Mouse (Mus musculus) kidney, adult 2 months (tissue): Measurements from ENCODE around the gene Dvl2. TPM values are rescaled to one million over a fixed set of nuclear protein-coding genes. Genes with fewer than 3 reads are reported as not detected.

Experiments used
- DNase-seq: peaks from one replicate; pipeline ENCODE4 v3.0.0; 2021
- H3K27ac ChIP-seq: fragments of 200-500 bp; 2 replicates; pipeline ENCODE4 v1.5.1; 2012; ENCODE audit warnings: low read depth, low read length, control low read depth, inconsistent platforms; ENCODE audit not compliant: insufficient read depth
- H3K27me3 ChIP-seq: fragments of 200-500 bp; replicated peaks from 2 replicates; pipeline ENCODE4 v1.6.1; 2012; ENCODE audit warnings: mild to moderate bottlenecking, moderate library complexity, low read length, inconsistent platforms; ENCODE audit not compliant: control insufficient read depth, insufficient read depth
- H3K36me3 ChIP-seq: fragments of 200-500 bp; 2 replicates; pipeline ENCODE4 v1.6.1; 2012; ENCODE audit warnings: mild to moderate bottlenecking, moderate library complexity, low read length, inconsistent platforms; ENCODE audit not compliant: control insufficient read depth, insufficient read depth
- H3K4me1 ChIP-seq: fragments of 200-500 bp; 2 replicates; pipeline ENCODE4 v1.6.1; 2011; ENCODE audit warnings: low read length; ENCODE audit not compliant: control insufficient read depth, insufficient read depth
- H3K4me3 ChIP-seq: fragments of 200-500 bp; 2 replicates; pipeline ENCODE4 v1.5.1; 2011; ENCODE audit warnings: mild to moderate bottlenecking, low read depth, low read length, control low read depth; ENCODE audit not compliant: insufficient read depth
- CTCF ChIP-seq: fragments of 200-500 bp; conservative IDR thresholded peaks from 2 replicates; pipeline ENCODE4 v1.5.1; 2011; ENCODE audit warnings: low read depth, mild to moderate bottlenecking, control low read depth, low read length, moderate library complexity, mixed read lengths; ENCODE audit not compliant: insufficient read depth, insufficient read length
- POLR2A ChIP-seq: fragments of 200-500 bp; IDR thresholded peaks from one replicate; pipeline ENCODE4 v1.6.1; 2011; ENCODE audit warnings: low read depth, low read length, control low read depth
- WGBS: fragments of 180-500 bp; shearing (Covaris S2); methylation state at CpG from one replicate; pipeline ENCODE4 v1.1.7; 2018; 5-methylcytosine and 5-hydroxymethylcytosine counted together
- polyA plus RNA-seq: library from polyadenylated mRNA; depleted of rRNA; stranded (reverse); fragments of >200 nt; gene quantifications from 2 replicates; pipeline ENCODE4 v1.2.3, GENCODE M21; 2012

The Dvl2 gene
- polyA plus RNA-seq, 1 experiment = 8.5 TPM

GRCm38 (mm10) chr11:69998567-69999491, 1.6 kb upstream of the Dvl2 start:
- Histone ChIP-seq H3K36me3 (peaks cover 2% of the 10 kb centered on the region; the same call in 1 of the 2 replicates), H3K4me1 (peaks cover 3% of the 10 kb centered on the region; the same call in 1 of the 2 replicates), H3K4me3 (no peak overlapping the region), H3K27me3 (no peaks in the 10 kb centered on the region), H3K27ac (no peak overlapping the region)
- 92% methylated on average over 27 of the region's 27 CpGs for WGBS
- DNase-seq = no peak
- TF ChIP-seq CTCF = 0 out of 2 replicates have a peak, but pooled peaks have one; percentile 17
- TF ChIP-seq POLR2A = no peak

- Histone ChIP-seq H3K27me3 (no peaks in the 10 kb centered on the region), H3K4me1 (peaks cover 3% of the 10 kb centered on the region; the same call in 1 of the 2 replicates), H3K36me3 (peaks cover 1% of the 10 kb centered on the region; the same call in 1 of the 2 replicates), H3K4me3 (no peak overlapping the region), H3K27ac (no peak overlapping the region; the same call in 1 of the 2 replicates)
- no peak for DNase-seq
- TF ChIP-seq CTCF (no peak), POLR2A (no peak)
- 59% methylated on average over 8 of the region's 8 CpGs for WGBS
These were observed 729 bp upstream of the Dvl2 start for GRCm38 (mm10) chr11:69999666-70000065.

- WGBS = 12% methylated on average over 8 of the region's 8 CpGs
- Histone ChIP-seq H3K4me1 (peaks cover 3% of the 10 kb centered on the region; the same call in 1 of the 2 replicates), H3K27ac (peak overlapping the region; percentile 65; the same call in 1 of the 2 replicates), H3K4me3 (peak overlapping the region; percentile 69), H3K36me3 (peaks cover 2% of the 10 kb centered on the region; the same call in 1 of the 2 replicates), H3K27me3 (no peaks in the 10 kb centered on the region)
- no peak for TF ChIP-seq POLR2A
- no peak for TF ChIP-seq CTCF
- no peak for DNase-seq
These were observed 764 bp downstream of the Dvl2 start for GRCm38 (mm10) chr11:70001159-70001558.

- H3K27ac ChIP-seq = no peak overlapping the region
- H3K4me3 ChIP-seq = no peak overlapping the region
- no peaks in the 10 kb centered on the region for H3K27me3 ChIP-seq
- H3K36me3 ChIP-seq = peaks cover 2% of the 10 kb centered on the region; the same call in 1 of the 2 replicates
- TF ChIP-seq CTCF = peak; percentile 44
- TF ChIP-seq POLR2A = no peak
- peak; percentile 40 for DNase-seq
- peaks cover 3% of the 10 kb centered on the region; the same call in 1 of the 2 replicates for H3K4me1 ChIP-seq
These were observed 1.5 kb downstream of the Dvl2 start for GRCm38 (mm10) chr11:70001865-70002264.

GRCm38 (mm10) chr11:70002471-70002870, 2.1 kb downstream of the Dvl2 start:
- Histone ChIP-seq H3K36me3 (peaks cover 2% of the 10 kb centered on the region; the same call in 1 of the 2 replicates), H3K4me3 (no peak overlapping the region), H3K27me3 (no peaks in the 10 kb centered on the region), H3K4me1 (peaks cover 3% of the 10 kb centered on the region; the same call in 1 of the 2 replicates), H3K27ac (no peak overlapping the region)
- 91% methylated on average over 2 of the region's 2 CpGs for WGBS
- no peak for TF ChIP-seq CTCF
- no peak for TF ChIP-seq POLR2A
- DNase-seq = no peak

GRCm38 (mm10) chr11:70005521-70005920, 5.1 kb downstream of the Dvl2 start:
- H3K36me3 ChIP-seq = peaks cover 2% of the 10 kb centered on the region
- no peak overlapping the region for H3K4me3 ChIP-seq
- no peaks in the 10 kb centered on the region for H3K27me3 ChIP-seq
- H3K27ac ChIP-seq = no peak overlapping the region
- peak; percentile 54 for TF ChIP-seq CTCF
- no peak for TF ChIP-seq POLR2A
- 58% methylated on average over 5 of the region's 5 CpGs for WGBS
- DNase-seq = no peak
- no peaks in the 10 kb centered on the region; the same call in 1 of the 2 replicates for H3K4me1 ChIP-seq

GRCm38 (mm10) chr11:70010033-70010432, 9.6 kb downstream of the Dvl2 start:
- H3K4me1 ChIP-seq = peaks cover 11% of the 10 kb centered on the region; the same call in 1 of the 2 replicates
- H3K27ac ChIP-seq = no peak overlapping the region
- H3K27me3 ChIP-seq = no peaks in the 10 kb centered on the region
- no peak overlapping the region for H3K4me3 ChIP-seq
- TF ChIP-seq CTCF (no peak), POLR2A (no peak)
- WGBS = 74% methylated on average over 6 of the region's 6 CpGs
- peaks cover 2% of the 10 kb centered on the region for H3K36me3 ChIP-seq
- DNase-seq = no peak
